Mouse (Mus musculus): ENCODE data around the gene Cdh22.

GRCm38 (mm10) chr2:165250903-165251302, 16.2 kb upstream of the Cdh22 start:
- TF ChIP-seq CTCF (IDR thresholded peaks at IDR 0.05; ENCODE audit: low read depth) (peak; percentile 29; the same call in 1 of the 2 replicates), EP300 (IDR thresholded peaks at IDR 0.05; ENCODE audit: low read depth) (no peak)
